Mouse (Mus musculus): ENCODE results near the gene Amn. TPM values are rescaled to one million over a fixed set of nuclear protein-coding genes. Genes with fewer than 3 reads are reported as not detected.

Gene Amn
- total and polyA plus RNA-seq, 3 experiments = 0.12 to 0.14 TPM; not detected in 1

DNA sequence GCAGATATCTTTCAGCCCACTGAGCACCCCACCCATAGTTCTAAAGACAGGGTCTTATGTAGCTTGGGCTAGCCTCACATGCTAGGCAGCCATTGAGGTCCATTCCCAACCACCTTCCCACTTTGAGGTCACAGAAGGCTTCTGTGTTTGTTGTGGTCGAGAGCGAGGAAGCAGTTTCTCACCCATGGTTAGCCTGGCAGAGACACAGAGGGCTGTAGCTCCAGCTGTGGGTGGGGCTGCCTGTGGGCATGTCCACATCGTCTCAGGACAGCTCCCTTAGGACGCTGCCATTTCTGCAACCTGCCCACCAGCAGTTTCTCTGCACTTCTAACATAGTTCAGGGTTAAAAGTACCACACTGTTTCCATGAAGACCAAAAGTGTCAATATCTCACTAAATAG, 43.5 kb upstream of the Amn start:
- H3K4me1 ChIP-seq (ENCODE audit: control insufficient read depth in 1 of 2, insufficient read depth in 2 of 2, low read length in 2 of 2) = no peaks in the 10 kb centered on the region
- H3K36me3 ChIP-seq (ENCODE audit: control insufficient read depth in 1 of 2, insufficient read depth in 2 of 2, low read length in 2 of 2) = peaks cover 0 to 11% of the 10 kb centered on the region in 2 experiments; a peak in 2 of 4 replicates
- DNase-seq (ENCODE audit: low read depth, low spot score) = no peak
- TF ChIP-seq CTCF (IDR thresholded peaks at IDR 0.05 in 2 of 3, conservative IDR thresholded peaks at IDR 0.05 in 1 of 3; ENCODE audit: control insufficient read depth in 1 of 3, insufficient read depth in 1 of 3, low read depth in 2 of 3, low read length in 3 of 3, poor library complexity in 1 of 3, severe bottlenecking in 1 of 3) = no peak
- no peak for TF ChIP-seq MXI1 (IDR thresholded peaks at IDR 0.05; ENCODE audit: low read depth, low read length)
- TF ChIP-seq NRF1 (IDR thresholded peaks at IDR 0.05; ENCODE audit: insufficient read depth, low read depth, low read length, poor library complexity, severe bottlenecking) = no peak
- no peak for TF ChIP-seq MYB (IDR thresholded peaks at IDR 0.05; ENCODE audit: low read depth, low read length)
- no peak for TF ChIP-seq ZKSCAN1 (IDR thresholded peaks at IDR 0.05; ENCODE audit: low read depth, low read length)
- no peak for TF ChIP-seq EP300 (IDR thresholded peaks at IDR 0.05; ENCODE audit: low read depth in 1 of 2, low read length in 2 of 2)
- no peak for TF ChIP-seq POLR2AphosphoS2 (IDR thresholded peaks at IDR 0.05; ENCODE audit: low read length)
- TF ChIP-seq CHD1 (IDR thresholded peaks at IDR 0.05; ENCODE audit: low read depth, low read length) = no peak
- TF ChIP-seq MAZ (IDR thresholded peaks at IDR 0.05; ENCODE audit: low read depth, low read length) = no peak
- no peak for TF ChIP-seq SMC3 (IDR thresholded peaks at IDR 0.05; ENCODE audit: low read depth, low read length)
- no peak for TF ChIP-seq USF1 (IDR thresholded peaks at IDR 0.05; ENCODE audit: low read depth, low read length)
- TF ChIP-seq JUND (IDR thresholded peaks at IDR 0.05; ENCODE audit: low read depth, low read length) = no peak
- no peak for TF ChIP-seq RAD21 (IDR thresholded peaks at IDR 0.05; ENCODE audit: low read depth, low read length)
- TF ChIP-seq E2F4 (IDR thresholded peaks at IDR 0.05; ENCODE audit: borderline replicate concordance, low read depth, low read length) = no peak
- TF ChIP-seq GATA1 (IDR thresholded peaks at IDR 0.05; ENCODE audit: low read depth, low read length) = no peak
- TF ChIP-seq GABPA (IDR thresholded peaks at IDR 0.05; ENCODE audit: low read depth, low read length) = no peak
- TF ChIP-seq ELF1 (IDR thresholded peaks at IDR 0.05; ENCODE audit: low read depth, low read length) = no peak
- no peak for TF ChIP-seq MAX (IDR thresholded peaks at IDR 0.05; ENCODE audit: low read length)
- TF ChIP-seq NELFE (IDR thresholded peaks at IDR 0.05; ENCODE audit: low read depth, low read length) = no peak
- TF ChIP-seq TBP (IDR thresholded peaks at IDR 0.05; ENCODE audit: low read depth, low read length) = no peak
- peaks cover 3% of the 10 kb centered on the region; the same call in 1 of the 2 replicates for H3K79me2 ChIP-seq (ENCODE audit: control insufficient read depth, insufficient read depth, low read length, poor library complexity)
- no peak overlapping the region for H3K9ac ChIP-seq (ENCODE audit: control insufficient read depth, low read depth, low read length, poor library complexity, severe bottlenecking)
- H3K27me3 ChIP-seq (ENCODE audit: control insufficient read depth in 1 of 2, insufficient read depth in 2 of 2, low read length in 2 of 2) = no peaks in the 10 kb centered on the region
- no peak overlapping the region for H3K4me3 ChIP-seq (ENCODE audit: control insufficient read depth in 1 of 2, insufficient read depth in 1 of 2, low read depth in 2 of 2, low read length in 2 of 2)
- no peak overlapping the region for H3K27ac ChIP-seq (ENCODE audit: control insufficient read depth, low read depth, low read length)
- no peaks in the 10 kb centered on the region for H3K9me3 ChIP-seq (replicated peaks; ENCODE audit: insufficient read depth, low read length)

DNA sequence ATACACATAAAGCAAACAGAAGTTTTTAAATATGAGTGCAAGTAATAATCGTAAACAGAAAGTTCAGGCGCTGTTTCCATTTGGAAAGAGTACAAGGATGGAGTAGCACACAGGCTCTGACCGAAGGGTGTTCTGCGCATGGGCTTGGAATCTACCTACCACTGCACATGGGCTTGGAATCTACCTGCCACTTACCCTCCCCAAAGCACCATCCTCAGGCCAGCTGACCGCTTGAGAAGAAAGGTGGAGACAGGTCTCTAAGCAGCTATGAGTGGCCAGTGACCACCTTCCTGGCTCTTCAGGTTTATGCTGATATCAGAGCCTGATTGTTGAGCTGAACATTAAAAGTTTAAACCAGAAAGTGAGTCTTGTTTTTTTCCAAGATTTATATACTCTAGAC, 42.4 kb upstream of the Amn start:
- Histone ChIP-seq H3K9me3 (replicated peaks; ENCODE audit: insufficient read depth, low read length) (no peaks in the 10 kb centered on the region), H3K27me3 (ENCODE audit: control insufficient read depth in 1 of 2, insufficient read depth in 2 of 2, low read length in 2 of 2) (no peaks in the 10 kb centered on the region), H3K79me2 (ENCODE audit: control insufficient read depth, insufficient read depth, low read length, poor library complexity) (peaks cover 2% of the 10 kb centered on the region; the same call in 1 of the 2 replicates), H3K36me3 (ENCODE audit: control insufficient read depth in 1 of 2, insufficient read depth in 2 of 2, low read length in 2 of 2) (peaks cover 0 to 6% of the 10 kb centered on the region in 2 experiments; a peak in 2 of 4 replicates), H3K4me3 (ENCODE audit: control insufficient read depth in 1 of 2, insufficient read depth in 1 of 2, low read depth in 2 of 2, low read length in 2 of 2) (no peak overlapping the region), H3K27ac (ENCODE audit: control insufficient read depth, low read depth, low read length) (no peak overlapping the region), H3K9ac (ENCODE audit: control insufficient read depth, low read depth, low read length, poor library complexity, severe bottlenecking) (no peak overlapping the region), H3K4me1 (ENCODE audit: control insufficient read depth in 1 of 2, insufficient read depth in 2 of 2, low read length in 2 of 2) (no peaks in the 10 kb centered on the region)
- no peak for DNase-seq (ENCODE audit: low read depth, low spot score)
- TF ChIP-seq NELFE (IDR thresholded peaks at IDR 0.05; ENCODE audit: low read depth, low read length) (no peak), MAZ (IDR thresholded peaks at IDR 0.05; ENCODE audit: low read depth, low read length) (no peak), MYB (IDR thresholded peaks at IDR 0.05; ENCODE audit: low read depth, low read length) (no peak), CHD1 (IDR thresholded peaks at IDR 0.05; ENCODE audit: low read depth, low read length) (no peak), MXI1 (IDR thresholded peaks at IDR 0.05; ENCODE audit: low read depth, low read length) (no peak), JUND (IDR thresholded peaks at IDR 0.05; ENCODE audit: low read depth, low read length) (no peak), RCOR1 (IDR thresholded peaks at IDR 0.05; ENCODE audit: low read depth, low read length) (no peak), USF2 (IDR thresholded peaks at IDR 0.05; ENCODE audit: borderline replicate concordance in 1 of 2, insufficient read depth in 1 of 2, low read depth in 1 of 2, low read length in 2 of 2) (no peak), POLR2AphosphoS2 (IDR thresholded peaks at IDR 0.05; ENCODE audit: low read length) (no peak), MAX (IDR thresholded peaks at IDR 0.05; ENCODE audit: low read length) (no peak), GATA1 (IDR thresholded peaks at IDR 0.05; ENCODE audit: low read depth, low read length) (no peak), CHD2 (IDR thresholded peaks at IDR 0.05; ENCODE audit: low read length) (no peak), TAL1 (IDR thresholded peaks at IDR 0.05; ENCODE audit: low read length) (no peak), ZNF384 (IDR thresholded peaks at IDR 0.05; ENCODE audit: low read depth, low read length) (no peak), ZKSCAN1 (IDR thresholded peaks at IDR 0.05; ENCODE audit: low read depth, low read length) (no peak), GABPA (IDR thresholded peaks at IDR 0.05; ENCODE audit: low read depth, low read length) (no peak), HCFC1 (IDR thresholded peaks at IDR 0.05; ENCODE audit: low read depth, low read length) (no peak), EP300 (IDR thresholded peaks at IDR 0.05; ENCODE audit: low read depth in 1 of 2, low read length in 2 of 2) (no peak), ELF1 (IDR thresholded peaks at IDR 0.05; ENCODE audit: low read depth, low read length) (no peak), CTCF (IDR thresholded peaks at IDR 0.05 in 2 of 3, conservative IDR thresholded peaks at IDR 0.05 in 1 of 3; ENCODE audit: control insufficient read depth in 1 of 3, insufficient read depth in 1 of 3, low read depth in 2 of 3, low read length in 3 of 3, poor library complexity in 1 of 3, severe bottlenecking in 1 of 3) (no peak)

Data from MEL (cell line).